Mouse (Mus musculus): Measurements from ENCODE around the gene Fabp1.

DNA sequence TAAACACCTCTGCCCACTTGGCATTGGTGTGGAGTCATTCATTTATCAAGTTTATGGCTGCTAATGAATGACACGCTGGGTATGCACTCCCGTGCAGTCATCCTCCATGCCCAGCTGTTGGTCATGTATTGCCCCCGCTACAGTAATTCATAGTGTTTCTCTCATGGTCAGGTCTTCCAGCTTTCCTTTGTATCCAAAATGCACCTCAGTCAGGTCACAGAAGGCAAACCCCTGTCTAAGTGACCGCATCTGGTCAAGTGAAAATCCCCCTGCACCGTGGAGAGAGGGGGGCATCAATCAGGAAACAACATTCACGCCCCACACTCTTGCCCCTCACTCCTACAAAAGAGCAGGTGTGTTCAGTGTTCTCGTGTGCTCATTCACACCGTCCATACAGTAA lies 4.5 kb downstream of the Fabp1 start:
- TF ChIP-seq CTCF (IDR thresholded peaks at IDR 0.05; ENCODE audit: control insufficient read depth, insufficient read depth, low read length) (no peak), POLR2A (IDR thresholded peaks at IDR 0.05; ENCODE audit: borderline replicate concordance, control insufficient read depth, low read depth, low read length) (no peak)

Data from bone marrow, adult 2 months (tissue).